Mouse (Mus musculus): ENCODE results near the gene Fgfr2. TPM values are rescaled to one million over a fixed set of nuclear protein-coding genes. Genes with fewer than 3 reads are reported as not detected.

Fgfr2 gene
- polyA plus RNA-seq, 1 experiment from 2014 or later, result 106 TPM

- ATAC-seq (ENCODE audit: low read depth) (no peak), DNase-seq (ENCODE audit: low spot score) (no peak)
- H3K36me3 ChIP-seq (ENCODE audit: control insufficient read depth, insufficient read depth, low read length), result no peaks in the 10 kb centered on the region
- WGBS, result 85% methylated on average over 2 of the region's 2 CpGs
- no peaks in the 10 kb centered on the region for H3K9me3 ChIP-seq (ENCODE audit: control insufficient read depth, low read length)
- H3K4me1 ChIP-seq (ENCODE audit: control insufficient read depth, insufficient read depth, low read length), result peaks cover 9% of the 10 kb centered on the region; the same call in 1 of the 2 replicates
- no peak overlapping the region for H3K27ac ChIP-seq (replicated peaks; ENCODE audit: low read depth, low read length)
- no peak overlapping the region for H3K9ac ChIP-seq (ENCODE audit: low read depth, low read length)
- H3K4me2 ChIP-seq (ENCODE audit: low read depth, low read length), result no peak overlapping the region
- H3K4me3 ChIP-seq (ENCODE audit: low read depth, low read length), result no peak overlapping the region
- no peaks in the 10 kb centered on the region for H3K27me3 ChIP-seq (replicated peaks; ENCODE audit: control insufficient read depth, insufficient read depth, low read length)
Observed at GRCm38 (mm10) chr7:132939118-132939517, 184.0 kb downstream of the Fgfr2 start.

DNA sequence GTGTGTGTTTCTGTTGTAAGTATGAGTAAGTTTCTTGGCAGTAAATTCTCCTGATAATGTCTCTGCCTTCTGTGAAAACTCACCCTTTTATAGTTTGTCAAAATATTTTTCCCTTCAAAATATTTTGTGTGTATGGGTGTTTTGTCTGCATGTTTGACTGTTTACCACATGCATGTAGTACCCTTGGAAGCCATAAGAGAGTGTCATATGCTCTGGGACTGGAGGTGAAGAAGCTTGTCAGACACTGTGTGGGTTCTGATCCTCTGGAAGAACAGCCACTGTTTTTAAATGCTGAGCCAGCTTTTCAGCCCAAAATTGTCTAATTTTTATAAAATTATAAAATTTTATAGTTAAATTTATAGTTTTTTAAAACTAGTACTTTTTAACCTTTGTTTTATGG is 188.4 kb downstream of the Fgfr2 start:
- H3K9ac ChIP-seq (ENCODE audit: low read depth, low read length), result no peak overlapping the region
- H3K4me1 ChIP-seq (ENCODE audit: control insufficient read depth, insufficient read depth, low read length), result peaks cover 18% of the 10 kb centered on the region
- no peak overlapping the region for H3K27ac ChIP-seq (replicated peaks; ENCODE audit: low read depth, low read length)
- no peaks in the 10 kb centered on the region for H3K9me3 ChIP-seq (ENCODE audit: control insufficient read depth, low read length)
- no peak for DNase-seq (ENCODE audit: low spot score)
- no peaks in the 10 kb centered on the region for H3K36me3 ChIP-seq (ENCODE audit: control insufficient read depth, insufficient read depth, low read length)
- no peaks in the 10 kb centered on the region for H3K27me3 ChIP-seq (replicated peaks; ENCODE audit: control insufficient read depth, insufficient read depth, low read length)
- no peak overlapping the region for H3K4me3 ChIP-seq (ENCODE audit: low read depth, low read length)
- no peak for ATAC-seq (ENCODE audit: low read depth)
- no peak overlapping the region for H3K4me2 ChIP-seq (ENCODE audit: low read depth, low read length)

DNA sequence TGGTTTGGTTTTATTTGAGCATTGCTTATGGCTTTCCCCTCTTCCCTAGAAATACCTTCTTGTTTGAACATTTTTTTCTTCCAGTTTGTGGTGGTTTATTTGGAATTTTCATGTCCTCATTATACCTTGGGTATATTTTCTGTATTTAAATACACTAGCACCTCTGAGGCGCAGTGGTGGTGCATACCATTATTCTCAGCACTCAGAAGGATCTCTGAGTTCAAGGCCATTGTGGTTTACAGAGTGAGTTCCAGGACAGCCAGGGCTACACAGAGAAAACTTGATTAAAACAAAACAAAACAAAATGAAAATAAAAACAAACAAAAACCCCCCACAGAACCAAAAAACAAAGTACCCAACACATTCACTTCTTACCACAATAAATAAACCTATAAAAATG is 189.8 kb downstream of the Fgfr2 start:
- Histone ChIP-seq H3K4me2 (ENCODE audit: low read depth, low read length) (no peak overlapping the region), H3K9me3 (ENCODE audit: control insufficient read depth, low read length) (no peaks in the 10 kb centered on the region), H3K4me1 (ENCODE audit: control insufficient read depth, insufficient read depth, low read length) (peaks cover 13% of the 10 kb centered on the region), H3K27me3 (replicated peaks; ENCODE audit: control insufficient read depth, insufficient read depth, low read length) (no peaks in the 10 kb centered on the region), H3K36me3 (ENCODE audit: control insufficient read depth, insufficient read depth, low read length) (no peaks in the 10 kb centered on the region), H3K27ac (replicated peaks; ENCODE audit: low read depth, low read length) (no peak overlapping the region), H3K4me3 (ENCODE audit: low read depth, low read length) (no peak overlapping the region), H3K9ac (ENCODE audit: low read depth, low read length) (no peak overlapping the region)
- ATAC-seq (ENCODE audit: low read depth) (no peak), DNase-seq (ENCODE audit: low spot score) (no peak)
- 87% methylated on average over 1 of the region's 1 CpGs for WGBS

GRCm38 (mm10) chr7:132931560-132932351 is 191.4 kb downstream of the Fgfr2 start:
- peak overlapping the region; percentile 94 for H3K4me3 ChIP-seq (ENCODE audit: low read depth, low read length)
- DNase-seq (ENCODE audit: low spot score) (peak; percentile 50), ATAC-seq (ENCODE audit: low read depth) (peak; percentile 60)
- WGBS, result 2% methylated on average over 22 of the region's 55 CpGs
- no peaks in the 10 kb centered on the region for H3K36me3 ChIP-seq (ENCODE audit: control insufficient read depth, insufficient read depth, low read length)
- H3K9me3 ChIP-seq (ENCODE audit: control insufficient read depth, low read length), result no peaks in the 10 kb centered on the region
- peak overlapping the region; percentile 98 for H3K27ac ChIP-seq (replicated peaks; ENCODE audit: low read depth, low read length)
- peaks cover 13% of the 10 kb centered on the region for H3K4me1 ChIP-seq (ENCODE audit: control insufficient read depth, insufficient read depth, low read length)
- H3K4me2 ChIP-seq (ENCODE audit: low read depth, low read length), result peak overlapping the region; percentile 60
- H3K9ac ChIP-seq (ENCODE audit: low read depth, low read length), result peak overlapping the region; percentile 97
- H3K27me3 ChIP-seq (replicated peaks; ENCODE audit: control insufficient read depth, insufficient read depth, low read length), result no peaks in the 10 kb centered on the region

GRCm38 (mm10) chr7:132930850-132931559 is 192.1 kb downstream of the Fgfr2 start, which contains the start of gene Zranb1:
Gene Zranb1 (plus strand): TSS chr7:132931142.
- peak; percentile 99 for DNase-seq (ENCODE audit: low spot score)
- 2% methylated on average over 14 of the region's 93 CpGs for WGBS
- Histone ChIP-seq H3K9ac (ENCODE audit: low read depth, low read length) (peak within 1 kb of the TSS; percentile 97), H3K9me3 (ENCODE audit: control insufficient read depth, low read length) (no peaks in the 10 kb centered on the region), H3K4me2 (ENCODE audit: low read depth, low read length) (peak within 1 kb of the TSS; percentile 79), H3K27me3 (replicated peaks; ENCODE audit: control insufficient read depth, insufficient read depth, low read length) (no peaks in the 10 kb centered on the region), H3K27ac (replicated peaks; ENCODE audit: low read depth, low read length) (peak within 1 kb of the TSS; percentile 98), H3K4me1 (ENCODE audit: control insufficient read depth, insufficient read depth, low read length) (peaks cover 13% of the 10 kb centered on the region), H3K36me3 (ENCODE audit: control insufficient read depth, insufficient read depth, low read length) (no peaks in the 10 kb centered on the region), H3K4me3 (ENCODE audit: low read depth, low read length) (peak within 1 kb of the TSS; percentile 94)
- ATAC-seq (ENCODE audit: low read depth), result peak; percentile 99

- H3K9me3 ChIP-seq (ENCODE audit: control insufficient read depth, low read length), result no peaks in the 10 kb centered on the region
- H3K4me2 ChIP-seq (ENCODE audit: low read depth, low read length), result peak overlapping the region; percentile 79
- H3K27me3 ChIP-seq (replicated peaks; ENCODE audit: control insufficient read depth, insufficient read depth, low read length), result no peaks in the 10 kb centered on the region
- DNase-seq (ENCODE audit: low spot score) (no peak), ATAC-seq (ENCODE audit: low read depth) (no peak)
- H3K27ac ChIP-seq (replicated peaks; ENCODE audit: low read depth, low read length), result peak overlapping the region; percentile 98; the same call in 1 of the 2 replicates
- peak overlapping the region; percentile 94 for H3K4me3 ChIP-seq (ENCODE audit: low read depth, low read length)
- H3K36me3 ChIP-seq (ENCODE audit: control insufficient read depth, insufficient read depth, low read length), result no peaks in the 10 kb centered on the region
- H3K4me1 ChIP-seq (ENCODE audit: control insufficient read depth, insufficient read depth, low read length), result peaks cover 13% of the 10 kb centered on the region
- WGBS, result 88% methylated on average over 5 of the region's 5 CpGs
- peak overlapping the region; percentile 97 for H3K9ac ChIP-seq (ENCODE audit: low read depth, low read length)
Observed at GRCm38 (mm10) chr7:132930055-132930454, 193.1 kb downstream of the Fgfr2 start.

GRCm38 (mm10) chr7:132927201-132927600 is 195.9 kb downstream of the Fgfr2 start:
- H3K9me3 ChIP-seq (ENCODE audit: control insufficient read depth, low read length), result no peaks in the 10 kb centered on the region
- H3K36me3 ChIP-seq (ENCODE audit: control insufficient read depth, insufficient read depth, low read length), result no peaks in the 10 kb centered on the region
- no peaks in the 10 kb centered on the region for H3K27me3 ChIP-seq (replicated peaks; ENCODE audit: control insufficient read depth, insufficient read depth, low read length)
- peaks cover 5% of the 10 kb centered on the region; the same call in 1 of the 2 replicates for H3K4me1 ChIP-seq (ENCODE audit: control insufficient read depth, insufficient read depth, low read length)
- no peak overlapping the region for H3K4me3 ChIP-seq (ENCODE audit: low read depth, low read length)
- 71% methylated on average over 3 of the region's 3 CpGs for WGBS
- no peak overlapping the region for H3K27ac ChIP-seq (replicated peaks; ENCODE audit: low read depth, low read length)
- no peak overlapping the region for H3K9ac ChIP-seq (ENCODE audit: low read depth, low read length)
- no peak for ATAC-seq (ENCODE audit: low read depth)
- no peak for DNase-seq (ENCODE audit: low spot score)
- H3K4me2 ChIP-seq (ENCODE audit: low read depth, low read length), result no peak overlapping the region

DNA sequence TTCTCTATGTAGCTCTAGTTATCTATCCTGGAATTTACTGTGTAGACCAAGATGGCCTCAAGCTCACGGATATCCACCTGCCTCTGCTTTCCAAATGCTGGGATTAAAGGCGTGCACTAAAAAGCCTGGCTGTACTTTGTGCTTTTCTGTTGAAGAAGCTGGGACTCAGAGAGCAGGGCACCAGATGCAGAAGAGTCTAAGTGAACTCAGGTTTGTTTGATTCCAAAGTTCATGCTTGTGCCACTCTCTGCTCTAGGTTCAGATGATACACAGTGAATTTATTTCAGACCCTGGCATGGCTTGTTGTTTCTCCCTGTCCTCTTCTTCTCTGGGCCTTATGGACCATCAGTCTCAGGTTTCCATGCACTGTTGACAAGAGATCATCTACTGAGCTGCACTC is 197.9 kb downstream of the Fgfr2 start:
- WGBS, result 67% methylated on average over 2 of the region's 2 CpGs
- Histone ChIP-seq H3K4me1 (ENCODE audit: control insufficient read depth, insufficient read depth, low read length) (peaks cover 3% of the 10 kb centered on the region; the same call in 1 of the 2 replicates), H3K9me3 (ENCODE audit: control insufficient read depth, low read length) (no peaks in the 10 kb centered on the region), H3K9ac (ENCODE audit: low read depth, low read length) (no peak overlapping the region), H3K27ac (replicated peaks; ENCODE audit: low read depth, low read length) (no peak overlapping the region), H3K27me3 (replicated peaks; ENCODE audit: control insufficient read depth, insufficient read depth, low read length) (no peaks in the 10 kb centered on the region), H3K36me3 (ENCODE audit: control insufficient read depth, insufficient read depth, low read length) (no peaks in the 10 kb centered on the region), H3K4me3 (ENCODE audit: low read depth, low read length) (no peak overlapping the region), H3K4me2 (ENCODE audit: low read depth, low read length) (no peak overlapping the region)
- ATAC-seq (ENCODE audit: low read depth) (no peak), DNase-seq (ENCODE audit: low spot score) (no peak)
